Mouse (Mus musculus): ENCODE measurements at regions not wholly inside any gene's neighbourhood (a gene's known extent, or its start where the extent isn't known, plus 50 kb on each side); places are given as distances from the start of the nearest gene placed in this dataset.
A peak's percentile ranks its signal among the peaks of the same experiment; 100 is the strongest.

DNA sequence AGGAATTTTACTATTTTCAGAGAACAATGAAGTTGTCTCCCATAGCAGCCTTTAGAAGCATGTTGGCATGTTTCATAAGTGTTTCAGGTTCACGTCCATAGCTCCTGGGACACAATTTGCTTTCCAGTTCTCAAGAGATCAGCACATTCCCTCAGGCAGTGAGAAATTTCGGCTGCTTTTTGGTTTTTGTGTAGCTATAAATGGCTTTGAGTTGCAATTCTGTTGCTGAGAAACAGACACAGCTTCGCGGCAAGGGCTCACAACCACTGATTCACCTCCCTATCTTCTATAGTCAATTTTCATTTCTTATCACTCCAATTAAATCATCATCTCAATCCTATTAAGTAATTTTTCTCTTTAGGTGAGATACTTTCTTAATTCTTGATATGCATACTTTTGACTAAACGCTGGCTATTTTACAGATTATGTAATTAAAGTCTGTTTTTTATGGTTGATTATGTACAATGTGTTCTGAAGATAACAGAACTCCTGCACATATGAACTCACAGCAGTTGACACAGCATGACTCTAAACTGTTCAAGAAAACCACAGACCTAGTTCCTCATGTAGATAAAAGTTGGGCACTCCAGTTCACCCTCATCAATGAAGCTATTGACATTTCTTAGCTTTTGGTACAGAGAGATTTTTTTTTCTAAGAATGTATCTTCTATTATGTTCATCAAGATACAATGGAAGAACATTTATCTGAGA is 694.1 kb upstream of the Gm21833 start:
- no peak for TF ChIP-seq CTCF (IDR thresholded peaks at IDR 0.05; ENCODE audit: low read depth, low read length)
- no peak for TF ChIP-seq GATA1 (IDR thresholded peaks at IDR 0.05; ENCODE audit: borderline replicate concordance, low read length)
- no peak for TF ChIP-seq POLR2AphosphoS5 (IDR thresholded peaks at IDR 0.05; ENCODE audit: insufficient replicate concordance, low read depth, low read length)
- peak; percentile 50 for TF ChIP-seq TAL1 (conservative IDR thresholded peaks at IDR 0.05; ENCODE audit: low read depth, low read length)
- TF ChIP-seq GATA2 (IDR thresholded peaks at IDR 0.05; ENCODE audit: borderline replicate concordance, low read depth, low read length): no peak
